ENCODE assay signal across 8 mouse cellular contexts in the genomic region with DNA sequence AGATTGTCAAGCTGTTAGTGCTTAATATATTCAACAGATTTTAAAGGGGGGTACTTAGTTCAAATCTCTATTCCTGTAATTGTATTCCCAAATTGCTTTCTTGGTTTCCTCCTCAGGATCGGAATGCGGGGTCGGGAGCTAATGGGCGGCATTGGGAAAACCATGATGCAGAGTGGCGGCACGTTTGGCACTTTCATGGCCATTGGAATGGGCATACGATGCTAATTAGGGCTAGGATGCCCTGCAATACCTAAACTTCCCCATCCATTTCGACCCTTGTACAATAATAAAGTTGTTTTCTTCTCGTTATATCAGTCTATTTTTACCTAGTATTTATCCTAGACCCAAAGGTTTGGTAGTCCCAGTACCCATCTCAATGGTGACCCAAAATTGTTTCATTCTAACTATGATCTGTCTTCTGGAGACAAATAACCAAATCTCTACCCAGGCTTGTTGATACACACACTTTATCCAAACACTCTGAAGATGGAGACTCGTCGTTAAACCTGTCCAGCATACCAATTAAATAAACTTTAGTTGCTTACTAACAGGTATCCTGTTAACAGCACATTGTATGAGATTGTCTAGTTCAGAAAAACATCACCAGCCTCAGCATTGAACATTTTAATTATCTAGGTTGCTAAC. TPM values are rescaled to one million over a fixed set of nuclear protein-coding genes. Genes with fewer than 3 reads are reported as not detected.
DNase-seq lines count a peak whose midpoint lies in the region; ATAC-seq lines count a peak whose summit lies in the region.

No protein-coding gene starts in this region.

- WGBS in heart, embryonic 10.5 days: 57% methylated on average over 11 of the region's 11 CpGs
- 60% methylated on average over 11 of the region's 11 CpGs for WGBS in forebrain, embryonic 12.5 days
- 54% methylated on average over 11 of the region's 11 CpGs for WGBS in liver, embryonic 12.5 days (ENCODE audit: insufficient replicate concordance)

- peaks cover 9% of the 10 kb centered on the region; the same call in 1 of the 2 replicates for H3K4me1 ChIP-seq in heart, embryonic 10.5 days
- H3K4me1 ChIP-seq in forebrain, embryonic 12.5 days: peaks cover 19% of the 10 kb centered on the region
- H3K4me1 ChIP-seq in liver, embryonic 12.5 days: peaks cover 23% of the 10 kb centered on the region

- H3K4me3 ChIP-seq in heart, embryonic 10.5 days: peak overlapping the region; percentile 82
- no peak overlapping the region for H3K4me3 ChIP-seq in forebrain, embryonic 12.5 days (replicated peaks)
- peak overlapping the region; percentile 82 for H3K4me3 ChIP-seq in liver, embryonic 12.5 days

- no peak overlapping the region for H3K9ac ChIP-seq in forebrain, embryonic 12.5 days
- H3K9ac ChIP-seq in liver, embryonic 12.5 days: peak overlapping the region; percentile 85; the same call in 1 of the 2 replicates

- intact Hi-C loops in heart, postnatal 10 days (cut with DNase I): loop anchor here (2.0 kb wide), 1 partner anchor 19 kb away; no protein-coding TSS in a partner anchor

- no peaks in the 10 kb centered on the region for H3K27me3 ChIP-seq in heart, embryonic 10.5 days (ENCODE audit: insufficient read depth, poor library complexity, severe bottlenecking)
- no peaks in the 10 kb centered on the region for H3K27me3 ChIP-seq in forebrain, embryonic 12.5 days
- no peaks in the 10 kb centered on the region for H3K27me3 ChIP-seq in liver, embryonic 12.5 days (replicated peaks)

- H3K4me2 ChIP-seq in forebrain, embryonic 12.5 days: peak overlapping the region; percentile 72
- H3K4me2 ChIP-seq in liver, embryonic 12.5 days: peak overlapping the region; percentile 91

- peaks cover 45% of the 10 kb centered on the region for H3K36me3 ChIP-seq in heart, embryonic 10.5 days
- peaks cover 41% of the 10 kb centered on the region for H3K36me3 ChIP-seq in forebrain, embryonic 12.5 days (replicated peaks)
- H3K36me3 ChIP-seq in liver, embryonic 12.5 days: peaks cover 58% of the 10 kb centered on the region

- H3K9me3 ChIP-seq in heart, embryonic 10.5 days: no peaks in the 10 kb centered on the region
- no peaks in the 10 kb centered on the region for H3K9me3 ChIP-seq in forebrain, embryonic 12.5 days
- no peaks in the 10 kb centered on the region for H3K9me3 ChIP-seq in liver, embryonic 12.5 days (replicated peaks)

- ATAC-seq in forebrain, embryonic 12.5 days (ENCODE audit: low FRiP score): no peak
- ATAC-seq in liver, embryonic 12.5 days: no peak
- no peak for ATAC-seq in inflammation-experienced regulatory T-cells, adult 6 months
- ATAC-seq in monocyte, adult 5-6 weeks (replicated peaks; ENCODE audit: insufficient number of reproducible peaks, low FRiP score, low TSS enrichment, poor library complexity, severe bottlenecking): no peak

- no peak for DNase-seq in heart, embryonic 10.5 days (ENCODE audit: low spot score)
- no peak for DNase-seq in heart, postnatal 10 days
- peak; percentile 45 for DNase-seq in 3T3-L1 (ENCODE audit: low read depth, low spot score)
- no peak for DNase-seq in thymus, postnatal 25 days

- no peak overlapping the region for H3K27ac ChIP-seq in heart, embryonic 10.5 days
- H3K27ac ChIP-seq in forebrain, embryonic 12.5 days: no peak overlapping the region
- peak overlapping the region; percentile 1; the same call in 1 of the 2 replicates for H3K27ac ChIP-seq in liver, embryonic 12.5 days

RNA-seq across cellular contexts. Expression of gene Nfs1, which starts 1.6 kb away (rescaled TPM):
- polyA plus RNA-seq in heart, embryonic 10.5 days (2016; fragmentation: Nextera tagmentation; extraction: Ambion mirVana): 54.5 and 65.2 TPM in 2 replicates
- 10 to 100 TPM; 59.7 to 60.7 TPM for total RNA-seq in heart, postnatal 10 days (2021)
- 30.8 and 31.5 TPM in 2 replicates for polyA plus RNA-seq in forebrain, embryonic 12.5 days (2016; fragmentation: Nextera tagmentation; extraction: Ambion mirVana)
- 70.7 and 72.0 TPM in 2 replicates for polyA plus RNA-seq in liver, embryonic 12.5 days (2016; fragmentation: Nextera tagmentation; extraction: Ambion mirVana)
- 10 to 100 TPM; 34.3 to 43.0 (median 36.7) TPM for polyA plus RNA-seq in inflammation-experienced regulatory T-cells, adult 6 months (2017; shearing (Covaris generic))
- total RNA-seq in monocyte, adult 5-6 weeks (2017): 28.1 to 50.8 TPM (median 31.0 TPM) in 3 replicates

RNA-seq across cellular contexts. Expression of gene Romo1, which starts 1.8 kb away (rescaled TPM):
- 431 and 437 TPM in 2 replicates for polyA plus RNA-seq in heart, embryonic 10.5 days (2016; fragmentation: Nextera tagmentation; extraction: Ambion mirVana)
- 100 to 1,000 TPM; 316 to 323 TPM for total RNA-seq in heart, postnatal 10 days (2021)
- 388 and 397 TPM in 2 replicates for polyA plus RNA-seq in forebrain, embryonic 12.5 days (2016; fragmentation: Nextera tagmentation; extraction: Ambion mirVana)
- polyA plus RNA-seq in liver, embryonic 12.5 days (2016; fragmentation: Nextera tagmentation; extraction: Ambion mirVana): 302 and 311 TPM in 2 replicates
- polyA plus RNA-seq in inflammation-experienced regulatory T-cells, adult 6 months (2017; shearing (Covaris generic)): 100 to 1,000 TPM; 144 to 170 (median 160) TPM
- total RNA-seq in monocyte, adult 5-6 weeks (2017): 9.1 to 25.0 TPM (median 10.2 TPM) in 3 replicates

RNA-seq across cellular contexts. Expression of gene Gm28036, which starts 18.7 kb away (rescaled TPM):
- polyA plus RNA-seq in heart, embryonic 10.5 days (2016; fragmentation: Nextera tagmentation; extraction: Ambion mirVana): 12.4 and 18.4 TPM in 2 replicates
- total RNA-seq in heart, postnatal 10 days (2021): 10 to 100 TPM; 19.7 to 19.8 TPM
- polyA plus RNA-seq in forebrain, embryonic 12.5 days (2016; fragmentation: Nextera tagmentation; extraction: Ambion mirVana): 20.4 and 31.9 TPM in 2 replicates
- polyA plus RNA-seq in liver, embryonic 12.5 days (2016; fragmentation: Nextera tagmentation; extraction: Ambion mirVana): 11.1 and 11.6 TPM in 2 replicates
- 10 to 100 TPM in 1 of 3 experiments, 1 to 10 TPM in 2; 5.9 to 12.5 (median 10.0) TPM for polyA plus RNA-seq in inflammation-experienced regulatory T-cells, adult 6 months (2017; shearing (Covaris generic))
- total RNA-seq in monocyte, adult 5-6 weeks (2017): 22.3 to 33.9 TPM (median 24.9 TPM) in 3 replicates

RNA-seq across cellular contexts. Expression of gene Rbm12, which starts 33.8 kb away (rescaled TPM):
- polyA plus RNA-seq in heart, embryonic 10.5 days (2016; fragmentation: Nextera tagmentation; extraction: Ambion mirVana): 33.0 and 35.1 TPM in 2 replicates
- total RNA-seq in heart, postnatal 10 days (2021): 10 to 100 TPM; 31.5 to 33.5 TPM
- polyA plus RNA-seq in forebrain, embryonic 12.5 days (2016; fragmentation: Nextera tagmentation; extraction: Ambion mirVana): 53.0 and 58.0 TPM in 2 replicates
- polyA plus RNA-seq in liver, embryonic 12.5 days (2016; fragmentation: Nextera tagmentation; extraction: Ambion mirVana): 15.5 and 17.2 TPM in 2 replicates
- 10 to 100 TPM; 11.7 to 20.0 (median 18.2) TPM for polyA plus RNA-seq in inflammation-experienced regulatory T-cells, adult 6 months (2017; shearing (Covaris generic))
- total RNA-seq in monocyte, adult 5-6 weeks (2017): 11.0 to 22.7 TPM (median 13.0 TPM) in 3 replicates

RNA-seq across cellular contexts. Expression of gene Cpne1, which starts 33.8 kb away (rescaled TPM):
- polyA plus RNA-seq in heart, embryonic 10.5 days (2016; fragmentation: Nextera tagmentation; extraction: Ambion mirVana): 42.6 and 55.3 TPM in 2 replicates
- total RNA-seq in heart, postnatal 10 days (2021): 10 to 100 TPM; 23.0 to 23.3 TPM
- polyA plus RNA-seq in forebrain, embryonic 12.5 days (2016; fragmentation: Nextera tagmentation; extraction: Ambion mirVana): 56.4 and 56.6 TPM in 2 replicates
- polyA plus RNA-seq in liver, embryonic 12.5 days (2016; fragmentation: Nextera tagmentation; extraction: Ambion mirVana): 36.2 and 37.6 TPM in 2 replicates
- polyA plus RNA-seq in inflammation-experienced regulatory T-cells, adult 6 months (2017; shearing (Covaris generic)): 10 to 100 TPM; 43.3 to 63.8 (median 46.2) TPM
- total RNA-seq in monocyte, adult 5-6 weeks (2017): 33.8 to 71.0 TPM (median 55.8 TPM) in 3 replicates
